Mouse (Mus musculus) myocyte (in vitro differentiated cells): Measurements from ENCODE around the gene Heatr5a.

Source experiments
- MYOD1 ChIP-seq, 3 experiments: IDR thresholded peaks; one replicate each; pipeline ENCODE4 v1.6.1; 2011; ENCODE audit warnings: control low read depth in 2 of 3, low read depth in 2 of 3, mild to moderate bottlenecking in 2 of 3, moderate library complexity in 1 of 3; ENCODE audit not compliant: insufficient read length in 2 of 3, control insufficient read depth in 1 of 3
- POLR2AphosphoS2 ChIP-seq: IDR thresholded peaks from one replicate; pipeline ENCODE4 v1.6.1; 2011; ENCODE audit warnings: low read depth, control low read depth; ENCODE audit not compliant: insufficient read length
- TCF12 ChIP-seq: IDR thresholded peaks from one replicate; pipeline ENCODE4 v1.6.1; 2011; ENCODE audit warnings: mild to moderate bottlenecking, control low read depth; ENCODE audit not compliant: poor library complexity, insufficient read depth, severe bottlenecking

DNA sequence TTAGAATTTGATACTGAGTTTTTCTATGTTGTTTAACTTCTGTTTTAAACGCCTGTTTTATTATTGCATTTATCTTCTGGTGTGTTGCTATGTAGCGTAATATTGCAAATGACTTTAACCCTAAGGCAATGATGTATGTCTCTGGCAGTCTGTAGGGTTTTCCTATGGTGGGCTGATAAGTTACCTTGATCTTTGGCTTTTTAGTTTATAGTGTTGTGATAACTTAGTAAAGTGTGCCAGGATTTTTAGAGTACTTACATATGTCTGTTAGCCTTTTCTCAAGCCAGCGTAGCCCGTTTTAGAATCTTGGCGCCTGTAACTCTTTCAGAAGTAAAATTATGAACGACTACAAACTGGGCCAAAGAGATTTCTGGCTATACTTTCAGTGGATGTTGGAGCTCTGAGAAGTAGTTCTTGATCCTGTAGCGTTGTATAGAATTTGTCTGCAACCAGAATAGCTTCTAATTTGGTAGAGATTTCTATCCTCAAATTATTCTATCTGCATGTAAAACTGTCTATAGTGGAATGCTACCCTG, 43.4 kb upstream of the Heatr5a start:
- TF ChIP-seq POLR2AphosphoS2 = no peak
- TF ChIP-seq TCF12 = no peak
- no peak for TF ChIP-seq MYOD1 (IDR thresholded peaks at IDR 0.05; ENCODE audit: control insufficient read depth in 1 of 3, insufficient read length in 2 of 3, low read depth in 2 of 3)
